Mouse (Mus musculus): Measurements from ENCODE around the gene Olfr382.
"Not testable (repeated sequence)": the region's sequence is repeated elsewhere in the genome, so short reads cannot be mapped to it uniquely, and the experiment has no call there.

Olfr382 gene

DNA sequence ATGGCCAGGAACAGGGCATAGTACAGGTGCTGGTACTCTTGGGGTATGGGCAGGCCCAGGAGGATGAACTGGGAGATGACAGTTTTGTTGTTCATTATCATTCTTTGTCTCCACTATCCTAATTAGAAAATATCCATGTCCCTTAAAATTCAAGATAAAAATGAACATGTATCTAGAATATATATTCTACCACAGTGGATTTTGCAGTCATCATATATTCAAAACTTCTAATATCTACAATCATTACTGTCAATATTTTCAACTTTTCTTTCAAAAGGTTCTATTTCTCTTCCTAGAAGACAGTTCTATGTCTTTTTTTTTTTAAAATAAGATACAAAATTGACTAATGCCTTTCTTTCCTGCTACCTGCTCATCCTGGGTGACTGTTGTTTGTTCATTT lies at the start of gene Olfr382:
Gene Olfr382, minus strand, starts transcription at position 101 of the 400 bp plus-strand sequence.
- no peak for DNase-seq

DNA sequence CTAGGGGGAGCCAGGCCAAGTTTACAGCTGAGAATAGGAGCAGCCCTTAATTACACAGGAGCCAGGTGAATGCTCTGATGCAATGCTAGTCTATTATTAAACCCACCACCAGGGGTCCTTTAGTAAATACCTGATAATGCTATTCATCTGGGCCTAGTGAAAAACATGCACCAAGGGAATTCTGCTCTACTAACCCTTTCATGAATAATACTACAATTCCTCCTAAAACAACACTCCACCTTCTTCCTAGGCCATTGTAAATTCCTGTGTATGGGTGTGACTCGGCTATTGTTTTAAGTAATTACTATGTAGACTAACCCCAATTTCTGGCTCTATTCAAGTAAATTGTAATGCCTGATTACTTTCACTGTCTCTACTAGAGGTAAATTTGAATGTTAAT lies 12.0 kb upstream of the Olfr382 start:
- not testable (repeated sequence) for DNase-seq

DNA sequence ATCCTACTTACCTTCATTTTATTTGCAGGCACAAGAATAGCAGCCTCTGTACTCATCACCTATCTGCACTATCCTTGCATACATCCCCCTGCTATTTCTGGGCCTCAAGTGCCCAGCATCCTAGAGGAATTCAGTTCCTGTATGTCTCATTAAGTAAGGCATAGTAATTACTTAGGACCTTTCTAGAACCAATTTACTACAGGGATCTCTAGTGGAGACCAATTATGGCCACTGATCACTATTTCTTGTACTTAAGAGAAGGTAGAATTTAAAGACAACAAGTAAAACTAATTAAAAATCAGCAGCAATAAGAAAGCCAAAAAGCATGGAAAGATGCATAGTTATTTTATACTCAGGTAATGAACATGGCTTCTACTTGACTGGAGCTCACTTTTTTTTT lies 25.5 kb downstream of the Olfr382 start, which contains the start of gene Olfr381:
Gene Olfr381, minus strand, starts transcription at position 101 of the 400 bp plus-strand sequence.
- DNase-seq = no peak
